In genomic region chr6:49208297-49208930, GRCm38 (mm10) we compare ENCODE assay signal across 8 mouse cellular contexts. TPM values are rescaled to one million over a fixed set of nuclear protein-coding genes. Genes with fewer than 3 reads are reported as not detected.
DNase-seq lines count a peak whose midpoint lies in the region; ATAC-seq and TF ChIP-seq lines count a peak whose summit lies in the region.

No protein-coding gene starts in this region.

- H3K27me3 ChIP-seq in lung, embryonic 15.5 days: no peaks in the 10 kb centered on the region
- no peaks in the 10 kb centered on the region for H3K27me3 ChIP-seq in embryonic facial prominence, embryonic 15.5 days
- H3K27me3 ChIP-seq in kidney, embryonic 14.5 days (ENCODE audit: control insufficient read depth, insufficient read depth, low read length): no peaks in the 10 kb centered on the region
- H3K27me3 ChIP-seq in stomach, embryonic 16.5 days (ENCODE audit: control insufficient read depth, insufficient read depth, low read length): no peaks in the 10 kb centered on the region

- H3K4me2 ChIP-seq in lung, embryonic 15.5 days: peak overlapping the region; percentile 14; the same call in 1 of the 2 replicates
- H3K4me2 ChIP-seq in embryonic facial prominence, embryonic 15.5 days (replicated peaks): no peak overlapping the region
- H3K4me2 ChIP-seq in kidney, embryonic 14.5 days (replicated peaks; ENCODE audit: low read depth, low read length): peak overlapping the region; percentile 10; the same call in 1 of the 2 replicates
- peak overlapping the region; percentile 28; the same call in 1 of the 2 replicates for H3K4me2 ChIP-seq in stomach, embryonic 16.5 days (ENCODE audit: low read depth, low read length)

- peak overlapping the region; percentile 32; the same call in 1 of the 2 replicates for H3K27ac ChIP-seq in lung, embryonic 15.5 days
- H3K27ac ChIP-seq in embryonic facial prominence, embryonic 15.5 days (replicated peaks): peak overlapping the region; percentile 58; the same call in 1 of the 2 replicates
- H3K27ac ChIP-seq in kidney, embryonic 14.5 days (ENCODE audit: low read depth, low read length): no peak overlapping the region
- H3K27ac ChIP-seq in stomach, embryonic 16.5 days (ENCODE audit: low read length): peak overlapping the region; percentile 55

- H3K36me3 ChIP-seq in lung, embryonic 15.5 days: peaks cover 20% of the 10 kb centered on the region
- peaks cover 21% of the 10 kb centered on the region; the same call in 1 of the 2 replicates for H3K36me3 ChIP-seq in embryonic facial prominence, embryonic 15.5 days
- peaks cover 35% of the 10 kb centered on the region; the same call in 1 of the 2 replicates for H3K36me3 ChIP-seq in kidney, embryonic 14.5 days (ENCODE audit: control insufficient read depth, insufficient read depth, low read length)
- H3K36me3 ChIP-seq in stomach, embryonic 16.5 days (ENCODE audit: control insufficient read depth, insufficient read depth, low read length): peaks cover 6% of the 10 kb centered on the region; the same call in 1 of the 2 replicates

- ATAC-seq in lung, embryonic 15.5 days (ENCODE audit: borderline replicate concordance, extremely low read depth, low FRiP score, low TSS enrichment): no peak
- no peak for ATAC-seq in embryonic facial prominence, embryonic 15.5 days (ENCODE audit: insufficient number of reproducible peaks, low FRiP score, low TSS enrichment, low read depth)
- ATAC-seq in kidney, embryonic 14.5 days (ENCODE audit: low FRiP score, low TSS enrichment): no peak
- no peak for ATAC-seq in stomach, embryonic 16.5 days (ENCODE audit: insufficient read depth, low FRiP score)

- no peak overlapping the region for H3K9ac ChIP-seq in lung, embryonic 15.5 days
- no peak overlapping the region for H3K9ac ChIP-seq in embryonic facial prominence, embryonic 15.5 days
- H3K9ac ChIP-seq in kidney, embryonic 14.5 days (ENCODE audit: low read depth, low read length): no peak overlapping the region
- H3K9ac ChIP-seq in stomach, embryonic 16.5 days (ENCODE audit: low read length): no peak overlapping the region

- no peak for TF ChIP-seq CTCF in lung, adult 2 months (IDR thresholded peaks at IDR 0.05; ENCODE audit: insufficient read depth, low read length)

- no peaks in the 10 kb centered on the region for H3K9me3 ChIP-seq in lung, embryonic 15.5 days
- H3K9me3 ChIP-seq in embryonic facial prominence, embryonic 15.5 days (replicated peaks): no peaks in the 10 kb centered on the region
- H3K9me3 ChIP-seq in kidney, embryonic 14.5 days (ENCODE audit: control insufficient read depth, low read length): no peaks in the 10 kb centered on the region
- H3K9me3 ChIP-seq in stomach, embryonic 16.5 days (replicated peaks; ENCODE audit: control insufficient read depth, low read length): no peaks in the 10 kb centered on the region

- H3K4me1 ChIP-seq in lung, embryonic 15.5 days: peaks cover 47% of the 10 kb centered on the region
- peaks cover 4% of the 10 kb centered on the region; the same call in 1 of the 2 replicates for H3K4me1 ChIP-seq in lung, adult 2 months (ENCODE audit: control insufficient read depth, insufficient read depth, low read length)
- H3K4me1 ChIP-seq in embryonic facial prominence, embryonic 15.5 days: peaks cover 45% of the 10 kb centered on the region
- H3K4me1 ChIP-seq in kidney, embryonic 14.5 days (ENCODE audit: control insufficient read depth, insufficient read depth, low read length): peaks cover 40% of the 10 kb centered on the region
- H3K4me1 ChIP-seq in stomach, embryonic 16.5 days (ENCODE audit: control insufficient read depth, insufficient read depth, low read length): peaks cover 44% of the 10 kb centered on the region

- no peak for TF ChIP-seq POLR2A in lung, adult 2 months (IDR thresholded peaks at IDR 0.05; ENCODE audit: borderline replicate concordance, extremely low read depth, low read depth, low read length)

- H3K4me3 ChIP-seq in lung, embryonic 15.5 days: no peak overlapping the region
- H3K4me3 ChIP-seq in lung, adult 2 months (replicated peaks; ENCODE audit: extremely low read depth, low read depth, low read length): no peak overlapping the region
- H3K4me3 ChIP-seq in embryonic facial prominence, embryonic 15.5 days (replicated peaks): no peak overlapping the region
- H3K4me3 ChIP-seq in kidney, embryonic 14.5 days (ENCODE audit: low read length): no peak overlapping the region
- H3K4me3 ChIP-seq in stomach, embryonic 16.5 days (replicated peaks; ENCODE audit: low read length): no peak overlapping the region

- DNase-seq in lung, adult 2 months: no peak
- DNase-seq in right cerebral cortex, postnatal 36 days (ENCODE audit: low spot score in 2 of 2): no peak
- DNase-seq in ovary, postnatal 10 days (ENCODE audit: low spot score): no peak
- no peak for DNase-seq in urinary bladder, postnatal 25 days (ENCODE audit: low spot score)

- 45% methylated on average over 8 of the region's 8 CpGs for WGBS in lung, embryonic 15.5 days
- 22% methylated on average over 8 of the region's 8 CpGs for WGBS in lung, adult 2 months
- 63% methylated on average over 8 of the region's 8 CpGs for WGBS in embryonic facial prominence, embryonic 15.5 days
- WGBS in kidney, embryonic 14.5 days: 65% methylated on average over 8 of the region's 8 CpGs
- 38% methylated on average over 8 of the region's 8 CpGs for WGBS in stomach, embryonic 16.5 days

RNA-seq across cellular contexts. Expression of gene Igf2bp3, which starts 6.3 kb away (rescaled TPM):
- polyA plus RNA-seq in lung, embryonic 15.5 days (2015; fragmentation: Nextera tagmentation; extraction: Ambion mirVana): 46.5 and 50.5 TPM in 2 replicates
- 0.03 and 0.07 TPM in 2 replicates for polyA plus RNA-seq in lung, adult 2 months (2012; rRNA removed)
- polyA plus RNA-seq in embryonic facial prominence, embryonic 15.5 days (2015; fragmentation: Nextera tagmentation; extraction: Ambion mirVana): 46.1 and 48.8 TPM in 2 replicates
- polyA plus RNA-seq in kidney, embryonic 14.5 days (2014; fragmentation: Nextera tagmentation; extraction: Ambion mirVana): 56.0 and 73.4 TPM in 2 replicates
- polyA plus RNA-seq in stomach, embryonic 16.5 days (2015; fragmentation: Nextera tagmentation; extraction: Ambion mirVana): 47.0 and 53.6 TPM in 2 replicates

RNA-seq across cellular contexts. Expression of gene Tra2a, which starts 55.4 kb away (rescaled TPM):
- polyA plus RNA-seq in lung, embryonic 15.5 days (2015; fragmentation: Nextera tagmentation; extraction: Ambion mirVana): 113 TPM in 2 replicates
- polyA plus RNA-seq in lung, adult 2 months (2012; rRNA removed): 30.8 and 41.0 TPM in 2 replicates
- polyA plus RNA-seq in embryonic facial prominence, embryonic 15.5 days (2015; fragmentation: Nextera tagmentation; extraction: Ambion mirVana): 99.6 and 104 TPM in 2 replicates
- 60.1 and 136 TPM in 2 replicates for polyA plus RNA-seq in kidney, embryonic 14.5 days (2014; fragmentation: Nextera tagmentation; extraction: Ambion mirVana)
- 85.9 and 87.7 TPM in 2 replicates for polyA plus RNA-seq in stomach, embryonic 16.5 days (2015; fragmentation: Nextera tagmentation; extraction: Ambion mirVana)

Comparison
In these comparisons a context has a peak if more than half of its experiments do, and no peak if none do; other contexts are left out.
1. RNA of gene Igf2bp3, which starts 6.3 kb away (polyA plus RNA-seq): 56.0 to 73.4 TPM in kidney, embryonic 14.5 days, 47.0 to 53.6 TPM in stomach, embryonic 16.5 days, 46.5 to 50.5 TPM in lung, embryonic 15.5 days and 46.1 to 48.8 TPM in embryonic facial prominence, embryonic 15.5 days; 0.03 to 0.07 TPM in lung, adult 2 months; every median in the first group is over 10 times any median in the second.